Mouse (Mus musculus): ENCODE results near the gene Tmem178b. TPM values are rescaled to one million over a fixed set of nuclear protein-coding genes. Genes with fewer than 3 reads are reported as not detected.

The Tmem178b gene
- polyA plus RNA-seq, 1 experiment, result not detected

DNA sequence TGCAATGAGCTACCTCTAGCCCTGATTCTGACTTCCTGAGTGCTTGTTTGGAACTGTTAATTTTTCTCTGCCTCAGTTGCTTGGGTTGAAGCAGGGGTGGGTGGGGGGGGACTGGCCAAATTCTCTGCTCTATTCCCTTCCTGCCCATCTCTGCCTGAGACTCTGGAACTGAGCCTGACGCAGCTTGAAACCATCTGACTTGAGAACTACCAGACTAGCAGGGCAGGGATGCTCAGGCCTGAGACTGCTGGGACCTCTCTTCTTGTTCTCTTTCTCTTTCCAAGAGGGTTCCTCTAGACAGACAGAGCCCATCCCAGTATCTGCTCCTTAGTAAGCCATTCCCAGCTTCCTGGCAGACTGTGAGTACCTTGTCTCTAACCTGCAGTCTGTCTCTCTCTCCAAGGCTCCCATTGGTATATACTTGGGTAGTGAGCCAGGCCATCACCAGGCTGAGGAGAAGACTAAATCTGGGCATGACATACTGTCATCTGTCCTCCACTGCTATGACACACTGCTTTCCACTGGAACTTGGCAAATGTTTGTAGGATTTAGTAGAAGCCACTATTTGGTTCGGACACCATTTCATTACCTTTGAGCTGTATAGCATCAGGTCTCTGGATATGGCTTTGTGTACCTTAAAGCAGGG, 42.7 kb downstream of the Tmem178b start:
- no peak overlapping the region for H3K27ac ChIP-seq (ENCODE audit: insufficient read depth, low read depth, low read length)
- TF ChIP-seq POLR2A (IDR thresholded peaks at IDR 0.05; ENCODE audit: insufficient read depth, low read depth, low read length) (no peak), CTCF (IDR thresholded peaks at IDR 0.05; ENCODE audit: insufficient read depth, low read depth, low read length) (no peak)
- peaks cover 3% of the 10 kb centered on the region for H3K4me1 ChIP-seq (ENCODE audit: control insufficient read depth, insufficient read depth, low read length)
- 90% methylated on average over 2 of the region's 2 CpGs for WGBS
- H3K4me3 ChIP-seq (ENCODE audit: insufficient read depth, low read depth, low read length), result no peak overlapping the region

DNA sequence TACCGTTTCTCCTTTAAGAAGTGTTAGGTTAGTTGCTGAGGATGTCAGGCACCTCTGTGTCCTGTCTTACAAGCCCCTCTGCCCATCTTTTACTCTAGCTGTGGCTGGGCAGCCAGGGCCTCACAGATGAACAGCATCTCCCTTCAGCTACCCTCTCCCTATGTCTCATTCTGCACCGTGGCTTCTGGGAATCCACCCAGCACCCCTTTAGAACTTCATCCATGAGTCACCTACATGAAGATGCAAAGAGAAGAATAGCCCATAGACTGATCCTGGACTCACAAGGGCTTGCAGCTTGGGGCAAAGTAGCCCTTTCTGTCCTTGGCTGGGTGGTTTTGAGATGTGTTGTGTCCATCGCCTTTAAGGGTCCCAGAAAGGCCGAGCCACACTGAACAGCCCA, 43.4 kb downstream of the Tmem178b start:
- 85% methylated on average over 4 of the region's 4 CpGs for WGBS
- peaks cover 3% of the 10 kb centered on the region for H3K4me1 ChIP-seq (ENCODE audit: control insufficient read depth, insufficient read depth, low read length)
- H3K4me3 ChIP-seq (ENCODE audit: insufficient read depth, low read depth, low read length), result no peak overlapping the region
- TF ChIP-seq CTCF (IDR thresholded peaks at IDR 0.05; ENCODE audit: insufficient read depth, low read depth, low read length) (no peak), POLR2A (IDR thresholded peaks at IDR 0.05; ENCODE audit: insufficient read depth, low read depth, low read length) (no peak)
- no peak overlapping the region for H3K27ac ChIP-seq (ENCODE audit: insufficient read depth, low read depth, low read length)

DNA sequence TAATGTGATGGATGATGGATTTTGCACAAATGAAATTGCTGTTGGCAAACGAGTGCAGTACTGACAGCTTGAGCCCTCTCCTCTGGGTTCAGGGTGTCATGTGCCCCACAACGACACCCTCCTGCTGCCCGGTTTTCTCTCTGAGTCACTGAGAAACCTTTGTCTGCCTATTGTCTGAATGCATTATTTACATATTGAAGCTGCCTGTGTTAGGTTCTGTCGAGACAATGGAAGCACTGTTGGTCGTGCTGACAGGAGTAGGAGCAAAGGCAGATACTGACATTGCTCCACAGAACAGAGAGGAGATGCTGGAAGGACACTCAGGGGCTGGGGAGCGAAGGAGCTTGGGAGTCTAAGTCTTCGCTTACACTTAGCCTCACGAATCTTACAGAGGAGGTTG, 44.2 kb downstream of the Tmem178b start:
- 68% methylated on average over 8 of the region's 8 CpGs for WGBS

DNA sequence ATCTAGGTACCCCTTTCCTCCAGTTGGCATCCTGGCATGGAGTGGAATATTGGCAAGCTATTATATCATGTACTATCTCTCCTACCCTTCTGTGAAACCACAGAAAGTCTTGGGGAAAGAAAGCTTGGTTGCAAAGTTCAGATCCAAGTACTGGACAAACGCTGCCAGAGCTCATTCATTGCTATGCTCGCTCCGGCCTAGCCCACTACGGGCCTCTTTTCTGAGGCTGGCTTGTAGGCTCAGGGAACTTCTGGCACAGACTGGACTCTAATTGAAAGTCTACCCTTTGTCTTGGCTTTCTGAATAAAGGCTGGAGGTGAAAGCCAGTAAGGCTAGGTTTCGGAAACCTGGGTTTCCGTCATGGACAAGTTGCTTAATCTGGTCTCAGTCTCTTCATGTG, 44.7 kb downstream of the Tmem178b start:
- 78% methylated on average over 6 of the region's 6 CpGs for WGBS
- Histone ChIP-seq H3K27ac (ENCODE audit: insufficient read depth, low read depth, low read length) (no peak overlapping the region), H3K4me3 (ENCODE audit: insufficient read depth, low read depth, low read length) (no peak overlapping the region)

More for the DNA sequence above, 44.2 kb downstream of the Tmem178b start:
- Histone ChIP-seq H3K27ac (ENCODE audit: insufficient read depth, low read depth, low read length) (no peak overlapping the region), H3K4me3 (ENCODE audit: insufficient read depth, low read depth, low read length) (no peak overlapping the region), H3K4me1 (ENCODE audit: control insufficient read depth, insufficient read depth, low read length) (peaks cover 3% of the 10 kb centered on the region)
- no peak for TF ChIP-seq POLR2A (IDR thresholded peaks at IDR 0.05; ENCODE audit: insufficient read depth, low read depth, low read length)
- TF ChIP-seq CTCF (IDR thresholded peaks at IDR 0.05; ENCODE audit: insufficient read depth, low read depth, low read length), result no peak

DNA sequence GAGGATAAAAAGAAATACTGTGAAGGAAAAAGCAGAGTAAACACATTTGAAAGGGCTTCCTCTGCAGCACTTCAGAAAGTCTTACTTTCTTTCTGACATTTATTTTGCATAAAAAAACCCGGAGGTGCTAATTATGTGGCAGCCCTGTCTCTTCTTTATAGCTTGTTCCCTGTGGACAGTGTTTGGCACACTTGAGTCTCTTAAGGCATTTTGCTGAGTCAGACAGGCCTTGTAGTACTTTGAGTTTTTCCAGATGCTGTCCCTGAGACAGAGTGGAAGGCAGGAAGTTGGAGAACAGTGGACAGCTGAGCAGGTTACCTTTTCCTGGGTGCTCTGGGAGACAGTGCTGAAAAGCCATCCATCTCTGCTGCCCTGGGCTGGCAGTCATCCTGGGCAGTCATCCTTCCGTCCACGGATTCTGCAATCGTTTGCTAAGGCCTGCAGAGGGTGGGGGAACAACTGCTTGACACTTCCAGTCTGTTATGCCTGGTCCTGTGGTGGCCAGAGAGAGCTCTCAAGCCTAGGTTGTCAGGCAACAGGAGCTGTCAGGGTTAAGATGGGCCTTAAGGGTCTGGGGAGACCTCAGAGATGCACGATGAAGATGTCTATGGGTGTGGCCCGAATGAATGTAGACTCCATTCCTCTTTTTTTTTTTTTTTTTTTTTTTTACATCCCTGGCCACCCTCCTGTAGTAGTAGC, 46.1 kb downstream of the Tmem178b start:
- Histone ChIP-seq H3K4me1 (ENCODE audit: control insufficient read depth, insufficient read depth, low read length) (peaks cover 3% of the 10 kb centered on the region), H3K27ac (ENCODE audit: insufficient read depth, low read depth, low read length) (no peak overlapping the region), H3K4me3 (ENCODE audit: insufficient read depth, low read depth, low read length) (no peak overlapping the region)
- 78% methylated on average over 6 of the region's 6 CpGs for WGBS
- TF ChIP-seq POLR2A (IDR thresholded peaks at IDR 0.05; ENCODE audit: insufficient read depth, low read depth, low read length) (no peak), CTCF (IDR thresholded peaks at IDR 0.05; ENCODE audit: insufficient read depth, low read depth, low read length) (no peak)

More for the DNA sequence above, 44.7 kb downstream of the Tmem178b start:
- no peak for TF ChIP-seq POLR2A (IDR thresholded peaks at IDR 0.05; ENCODE audit: insufficient read depth, low read depth, low read length)
- H3K4me1 ChIP-seq (ENCODE audit: control insufficient read depth, insufficient read depth, low read length), result peaks cover 3% of the 10 kb centered on the region

DNA sequence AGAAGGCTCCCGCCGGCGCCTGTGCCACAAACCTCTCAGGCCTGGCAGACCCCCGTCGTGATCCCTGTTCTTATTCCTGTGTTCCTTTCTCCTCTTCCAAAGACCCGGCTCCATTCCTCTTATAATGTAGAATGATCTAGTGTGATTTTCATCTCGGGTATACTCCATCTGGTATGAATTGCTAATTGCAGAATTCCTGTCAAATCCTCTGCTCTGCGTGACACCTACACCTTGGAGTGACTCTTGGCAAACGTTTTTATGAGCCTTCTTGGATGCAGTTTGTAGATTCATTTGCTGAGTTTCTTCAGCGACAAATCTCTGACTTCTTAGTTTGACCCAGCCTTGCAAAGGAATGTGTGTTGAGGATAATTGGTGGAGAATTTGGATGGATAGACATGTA, 53.4 kb downstream of the Tmem178b start:
- no peak overlapping the region for H3K27ac ChIP-seq (ENCODE audit: insufficient read depth, low read depth, low read length)
- no peak overlapping the region for H3K4me3 ChIP-seq (ENCODE audit: insufficient read depth, low read depth, low read length)
- H3K4me1 ChIP-seq (ENCODE audit: control insufficient read depth, insufficient read depth, low read length), result no peaks in the 10 kb centered on the region
- TF ChIP-seq CTCF (IDR thresholded peaks at IDR 0.05; ENCODE audit: insufficient read depth, low read depth, low read length), result no peak
- no peak for TF ChIP-seq POLR2A (IDR thresholded peaks at IDR 0.05; ENCODE audit: insufficient read depth, low read depth, low read length)
- WGBS, result 92% methylated on average over 10 of the region's 10 CpGs

DNA sequence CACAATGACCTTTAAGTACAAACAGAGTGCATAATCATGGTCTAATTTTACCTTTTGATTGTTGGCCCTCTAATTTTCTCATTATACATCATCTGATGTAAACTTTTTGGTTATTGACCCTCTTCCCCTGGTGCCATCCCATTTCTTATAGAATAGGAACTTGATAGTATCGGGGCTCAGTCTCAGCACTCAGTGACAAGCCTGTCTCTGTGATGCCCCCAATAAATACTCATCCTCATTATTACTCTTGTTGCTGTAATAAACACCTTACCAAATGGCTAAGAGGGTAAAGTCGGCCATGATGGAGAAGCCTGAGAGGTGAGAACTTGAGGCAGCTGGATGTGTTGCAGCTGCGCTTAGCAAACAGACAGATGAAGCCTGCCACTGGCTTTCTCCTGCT, 63.5 kb downstream of the Tmem178b start:
- H3K4me1 ChIP-seq (ENCODE audit: control insufficient read depth, insufficient read depth, low read length), result no peaks in the 10 kb centered on the region
- H3K4me3 ChIP-seq (ENCODE audit: insufficient read depth, low read depth, low read length), result no peak overlapping the region
- H3K27ac ChIP-seq (ENCODE audit: insufficient read depth, low read depth, low read length), result no peak overlapping the region
- 95% methylated on average over 3 of the region's 3 CpGs for WGBS
- TF ChIP-seq CTCF (IDR thresholded peaks at IDR 0.05; ENCODE audit: insufficient read depth, low read depth, low read length), result no peak
- TF ChIP-seq POLR2A (IDR thresholded peaks at IDR 0.05; ENCODE audit: insufficient read depth, low read depth, low read length), result no peak

DNA sequence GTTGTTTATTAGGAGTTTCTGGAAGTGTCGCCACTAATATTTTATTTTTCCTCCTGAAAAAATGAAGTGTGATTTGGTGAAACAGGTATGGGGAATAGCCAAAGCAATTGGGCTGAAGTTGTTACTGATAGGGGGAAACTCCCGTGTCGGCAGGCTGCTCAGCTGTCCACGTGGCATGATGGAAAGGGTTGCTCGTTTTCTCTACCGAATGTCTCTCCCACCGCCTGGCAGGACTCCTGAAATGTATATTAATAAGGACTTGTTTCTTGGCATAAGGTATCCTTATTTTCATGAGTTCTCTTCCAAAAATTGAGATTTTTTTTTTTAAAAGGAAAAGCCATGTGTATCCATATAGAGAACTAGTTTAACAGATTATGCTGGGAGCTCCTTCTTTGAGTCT, 67.8 kb downstream of the Tmem178b start:
- Histone ChIP-seq H3K4me3 (ENCODE audit: insufficient read depth, low read depth, low read length) (no peak overlapping the region), H3K4me1 (ENCODE audit: control insufficient read depth, insufficient read depth, low read length) (no peaks in the 10 kb centered on the region), H3K27ac (ENCODE audit: insufficient read depth, low read depth, low read length) (no peak overlapping the region)
- no peak for TF ChIP-seq CTCF (IDR thresholded peaks at IDR 0.05; ENCODE audit: insufficient read depth, low read depth, low read length)
- 87% methylated on average over 7 of the region's 7 CpGs for WGBS

DNA sequence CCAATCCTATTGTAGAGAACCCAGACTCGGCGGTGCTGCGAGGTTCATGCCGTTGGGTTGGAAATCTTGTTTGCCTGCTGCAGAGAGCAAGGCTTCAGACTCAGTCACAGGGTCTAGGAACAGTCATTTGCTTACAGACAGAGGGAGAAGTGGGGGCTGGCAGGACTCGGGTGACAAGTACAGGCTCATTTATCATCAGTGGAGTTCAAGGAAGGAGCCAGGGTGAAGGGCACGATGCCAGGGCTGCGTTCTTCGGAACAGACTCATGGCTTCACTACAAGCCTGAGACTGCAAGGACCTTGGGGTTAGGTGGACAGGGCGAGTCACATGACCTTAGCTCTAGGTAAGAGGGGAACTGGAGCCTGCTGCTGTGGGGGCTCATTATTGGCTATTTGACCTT, 71.8 kb downstream of the Tmem178b start:
- Histone ChIP-seq H3K4me3 (ENCODE audit: insufficient read depth, low read depth, low read length) (no peak overlapping the region), H3K4me1 (ENCODE audit: control insufficient read depth, insufficient read depth, low read length) (no peaks in the 10 kb centered on the region), H3K27ac (ENCODE audit: insufficient read depth, low read depth, low read length) (no peak overlapping the region)
- TF ChIP-seq POLR2A (IDR thresholded peaks at IDR 0.05; ENCODE audit: insufficient read depth, low read depth, low read length), result no peak
- no peak for TF ChIP-seq CTCF (IDR thresholded peaks at IDR 0.05; ENCODE audit: insufficient read depth, low read depth, low read length)
- WGBS, result 82% methylated on average over 9 of the region's 9 CpGs

All from olfactory bulb, adult 2 months (tissue).